Mouse (Mus musculus): ENCODE data around the gene Dus4l.
"Not testable (repeated sequence)": the region's sequence is repeated elsewhere in the genome, so short reads cannot be mapped to it uniquely, and the experiment has no call there.

Gene Dus4l

DNA sequence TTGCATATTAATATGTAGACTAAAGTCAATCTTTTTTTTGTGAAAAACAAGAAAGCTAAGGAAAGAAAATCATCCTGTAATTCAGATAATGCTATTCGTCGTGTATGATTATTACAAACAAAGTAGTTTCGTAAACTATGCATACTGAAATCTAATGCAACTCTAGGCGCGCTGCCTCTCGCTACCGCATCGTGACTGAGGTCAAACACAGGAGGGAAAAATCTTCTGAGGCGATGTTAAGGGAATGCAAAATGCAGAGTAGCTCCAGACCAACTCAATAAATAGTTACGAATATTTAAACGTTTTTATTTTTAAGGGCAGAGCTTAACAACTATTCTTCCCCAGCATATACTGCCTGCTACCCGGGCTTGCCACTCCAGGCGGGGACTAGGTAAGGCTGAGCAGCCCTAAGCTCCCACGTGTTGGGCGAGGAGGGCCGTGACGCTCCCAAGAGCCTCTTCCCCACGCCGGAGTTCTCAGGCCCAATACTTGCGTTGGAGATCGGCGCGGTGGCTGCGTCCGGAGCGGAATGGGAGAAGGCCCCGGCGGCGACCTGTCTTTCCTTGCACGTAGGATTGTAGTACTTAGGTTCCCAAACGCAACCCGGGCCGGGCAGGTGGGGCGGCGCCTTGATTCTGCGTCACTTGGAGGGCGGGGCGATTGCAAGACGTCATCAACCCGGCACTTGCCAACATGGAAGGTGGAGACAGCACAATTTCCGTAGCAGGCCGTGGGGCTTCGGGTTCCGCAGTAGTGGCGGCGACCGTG lies at the start of gene Dus4l, which contains the start of gene Cog5:
Gene Dus4l (minus strand): TSS at position 630 of the 768 bp plus-strand sequence.
Gene Cog5 (plus strand): TSS at position 673 of the 768 bp plus-strand sequence.
- DNase-seq (ENCODE audit: low read depth, low spot score), result peak; percentile 91

DNA sequence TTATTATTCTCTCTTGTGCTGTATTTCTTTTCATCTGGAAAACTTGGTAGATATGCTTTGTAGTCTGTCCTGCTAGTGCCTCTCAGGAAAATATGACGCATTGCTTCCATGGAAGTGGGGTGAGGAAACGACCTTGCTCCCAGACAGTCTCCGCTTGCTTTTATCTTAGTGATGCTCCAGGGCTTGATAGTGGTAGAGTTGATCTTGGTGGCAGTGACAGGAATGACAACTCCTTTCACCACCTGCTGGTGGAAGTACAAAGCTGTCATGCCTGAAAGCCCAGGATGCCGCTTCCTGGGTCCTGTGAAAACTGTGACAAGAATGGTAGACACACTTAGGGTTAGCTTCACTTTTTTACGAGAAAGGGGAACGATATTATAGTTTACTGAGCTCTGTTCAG lies 49.3 kb upstream of the Dus4l start:
- DNase-seq (ENCODE audit: low read depth, low spot score), result no peak

DNA sequence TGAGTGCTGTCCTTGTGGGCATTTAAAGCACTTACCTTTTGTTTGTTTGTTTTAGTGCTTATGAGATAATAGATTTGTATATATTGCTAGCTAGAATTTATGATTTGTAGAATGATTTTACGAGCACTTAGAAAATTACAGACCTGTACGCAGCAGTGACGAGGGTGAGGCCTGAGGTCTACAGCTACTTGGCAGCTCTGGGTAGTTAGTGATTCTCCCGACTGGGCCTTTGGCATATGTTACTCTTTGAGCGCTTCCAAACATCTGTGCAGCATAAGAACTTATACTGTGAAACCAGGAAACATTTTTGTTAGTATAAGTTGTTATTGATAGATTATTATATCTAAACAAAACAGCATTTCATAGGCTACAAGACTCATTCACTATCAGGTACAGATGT lies 46.8 kb upstream of the Dus4l start:
- no peak for DNase-seq (ENCODE audit: low read depth, low spot score)

DNA sequence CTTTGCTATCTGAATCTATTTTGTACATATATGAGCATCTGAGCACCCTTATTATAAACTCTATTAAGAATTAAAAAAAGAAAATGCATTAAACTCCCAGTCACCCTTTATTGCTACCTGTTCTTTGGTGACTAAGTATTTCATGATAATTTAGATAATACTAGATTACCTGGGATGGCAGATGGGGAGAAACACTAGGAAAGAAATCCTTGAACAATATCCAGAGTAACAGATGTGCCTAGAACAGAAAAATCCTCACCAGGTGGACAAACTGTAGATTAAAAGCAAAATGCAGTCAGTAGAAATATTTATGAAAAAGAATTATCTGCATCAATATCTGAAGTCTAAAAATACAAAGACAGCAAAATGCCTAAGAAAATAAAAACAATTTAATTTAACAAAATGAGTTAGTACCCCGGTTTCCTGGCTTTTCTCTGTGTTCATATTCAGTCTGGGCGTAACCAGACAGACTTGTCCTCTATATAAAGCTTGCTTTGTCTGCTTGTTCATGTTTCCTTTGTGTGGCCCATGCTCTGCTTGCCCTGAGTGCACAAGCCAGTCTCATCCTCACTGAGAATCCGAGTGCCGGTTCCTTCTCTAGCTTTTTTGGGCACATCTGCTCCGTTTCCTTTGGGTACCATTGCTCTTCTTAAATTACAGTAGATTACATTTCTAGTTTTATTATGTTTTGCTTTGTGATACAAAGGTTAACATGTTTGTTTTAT lies 46.2 kb upstream of the Dus4l start:
- no peak for DNase-seq (ENCODE audit: low read depth, low spot score)

DNA sequence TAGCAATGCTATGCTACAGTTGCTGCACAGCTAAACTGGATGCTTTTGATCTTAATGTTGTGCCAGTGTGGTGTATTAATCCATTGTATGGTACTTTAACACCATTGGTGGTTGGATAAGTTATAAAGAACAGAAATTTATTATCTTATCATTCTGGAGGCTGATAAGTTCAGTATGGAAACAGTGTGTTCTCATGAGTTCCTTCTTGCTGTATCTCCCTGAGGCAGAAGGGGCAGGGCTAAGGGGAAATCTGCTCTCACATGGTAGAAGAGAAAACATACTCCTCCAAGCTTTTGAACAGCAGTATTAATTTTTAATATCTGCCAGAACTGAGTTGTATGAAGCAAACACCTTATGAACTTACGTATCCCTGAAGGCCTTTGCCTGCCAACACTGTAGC lies 38.7 kb upstream of the Dus4l start:
- no peak for DNase-seq (ENCODE audit: low read depth, low spot score)

DNA sequence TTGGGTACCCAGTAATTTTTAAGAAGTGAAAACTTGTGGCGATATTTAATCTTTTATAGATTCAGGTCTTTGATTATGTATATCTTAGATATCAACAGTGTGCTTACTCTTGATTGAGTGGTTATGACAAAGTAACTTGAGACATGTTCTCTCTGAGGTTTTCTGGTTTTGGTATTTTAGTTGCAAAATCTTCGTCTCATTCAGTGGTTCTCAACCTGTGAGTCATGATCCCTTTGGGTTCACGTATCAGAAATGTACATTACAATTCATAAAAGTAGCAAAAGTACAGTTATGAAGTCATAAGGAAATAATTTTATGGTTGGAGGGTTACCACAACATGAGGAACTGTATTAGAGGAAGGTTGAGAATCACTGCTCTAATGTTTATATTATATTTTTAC lies 32.1 kb upstream of the Dus4l start:
- no peak for DNase-seq (ENCODE audit: low read depth, low spot score)

DNA sequence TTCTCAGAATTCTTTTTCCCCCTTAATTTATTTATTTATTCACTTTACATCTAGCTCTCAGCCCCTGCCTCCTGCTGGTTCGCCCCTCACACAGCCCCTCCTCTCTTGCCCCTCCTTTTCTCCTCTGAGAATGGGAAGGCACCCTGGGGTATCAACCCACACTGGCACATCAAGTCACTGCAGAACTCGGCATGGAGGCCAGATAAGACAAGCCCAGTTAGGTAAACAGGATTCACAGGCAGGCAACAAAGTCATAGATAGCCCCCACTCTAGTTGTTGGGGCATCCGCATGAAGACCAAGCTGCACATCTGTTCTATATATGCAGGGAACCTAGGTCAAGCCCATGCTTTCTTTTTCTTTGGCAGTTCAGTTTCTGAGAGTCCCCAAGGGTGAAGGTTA lies 12.6 kb upstream of the Dus4l start:
- no peak for DNase-seq (ENCODE audit: low read depth, low spot score)

DNA sequence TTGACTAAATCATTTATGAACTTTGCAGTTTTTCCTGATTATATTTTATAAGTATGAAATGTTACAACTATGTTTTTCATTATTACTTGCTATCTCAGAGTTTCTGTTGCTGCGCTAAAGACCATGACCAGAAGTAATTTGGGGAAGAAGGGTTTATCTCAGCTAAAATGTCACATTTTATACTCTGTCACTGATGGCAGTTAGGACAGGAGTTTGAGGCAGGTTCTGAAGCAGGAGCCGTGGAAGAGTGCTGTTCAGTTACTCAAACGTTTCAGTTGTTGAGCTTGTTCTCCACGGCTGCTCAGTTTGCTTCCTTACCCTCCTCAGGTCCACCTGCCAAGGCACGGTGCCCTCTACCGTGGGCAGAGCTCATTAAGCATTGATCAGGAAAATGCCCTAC lies 11.4 kb upstream of the Dus4l start:
- DNase-seq (ENCODE audit: low read depth, low spot score), result no peak

DNA sequence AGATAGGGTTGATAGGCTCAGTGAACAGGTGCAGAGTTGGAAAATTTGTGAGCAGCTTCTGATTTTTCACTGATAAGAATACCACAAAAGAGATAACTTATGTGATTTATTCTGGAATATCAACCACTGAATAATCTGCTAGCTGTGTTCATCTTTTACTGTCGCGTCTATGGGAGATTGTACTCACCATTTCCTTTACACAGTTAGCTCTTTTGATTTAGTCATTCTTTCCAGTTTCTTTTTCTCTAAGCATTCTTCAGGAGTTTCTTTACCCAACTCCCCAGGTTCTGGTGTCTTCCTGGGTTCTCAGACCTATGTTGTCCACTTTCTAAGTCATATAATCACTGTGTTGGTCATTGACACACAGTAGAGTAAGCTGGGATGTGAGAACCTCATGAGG lies 2.2 kb upstream of the Dus4l start:
- no peak for DNase-seq (ENCODE audit: low read depth, low spot score)

DNA sequence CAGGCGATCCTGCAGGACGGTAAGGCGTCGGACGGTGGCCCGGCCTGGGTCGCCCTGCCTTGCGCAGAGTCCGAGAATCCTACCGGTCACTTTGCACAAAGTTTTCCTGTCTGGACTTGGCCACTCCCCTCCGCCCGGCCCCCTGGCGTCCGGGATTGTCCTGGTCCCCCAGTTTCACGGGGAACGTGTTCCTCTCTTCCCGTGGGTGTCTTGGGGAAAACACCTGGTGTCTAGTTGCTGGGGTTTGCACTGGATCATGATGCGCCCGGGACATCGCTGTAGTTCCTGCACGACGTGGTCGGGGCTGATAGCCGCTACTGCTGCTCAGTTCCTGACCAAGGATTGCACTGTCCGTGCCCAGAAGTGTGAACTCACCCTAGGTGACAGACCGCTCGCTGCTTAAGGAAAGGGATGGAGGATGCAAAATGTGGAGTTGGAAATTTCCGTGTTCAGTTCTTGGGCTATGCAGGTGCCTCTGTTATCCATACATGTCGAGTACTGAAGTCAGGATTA lies 395 bp upstream of the Dus4l start:
- DNase-seq (ENCODE audit: low read depth, low spot score), result no peak

DNA sequence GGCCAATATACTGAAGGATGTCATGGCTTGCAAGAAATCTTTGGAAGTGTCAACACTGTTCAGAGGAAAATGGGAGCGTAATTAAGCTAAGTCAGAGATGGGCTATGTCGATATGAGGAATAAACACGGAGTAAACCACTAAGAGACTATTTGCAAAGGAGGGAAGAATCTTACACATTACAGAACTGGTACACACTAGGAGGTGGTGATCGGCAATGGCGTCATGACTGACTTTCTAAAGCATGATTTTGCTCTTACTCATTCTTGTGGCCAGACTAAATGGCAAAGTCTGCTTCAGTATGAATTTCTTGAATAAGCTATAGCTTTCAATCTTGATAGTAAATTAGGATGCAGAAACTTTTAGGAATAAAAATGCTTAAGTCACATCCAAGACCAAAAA lies 1.0 kb downstream of the Dus4l start:
- no peak for DNase-seq (ENCODE audit: low read depth, low spot score)

DNA sequence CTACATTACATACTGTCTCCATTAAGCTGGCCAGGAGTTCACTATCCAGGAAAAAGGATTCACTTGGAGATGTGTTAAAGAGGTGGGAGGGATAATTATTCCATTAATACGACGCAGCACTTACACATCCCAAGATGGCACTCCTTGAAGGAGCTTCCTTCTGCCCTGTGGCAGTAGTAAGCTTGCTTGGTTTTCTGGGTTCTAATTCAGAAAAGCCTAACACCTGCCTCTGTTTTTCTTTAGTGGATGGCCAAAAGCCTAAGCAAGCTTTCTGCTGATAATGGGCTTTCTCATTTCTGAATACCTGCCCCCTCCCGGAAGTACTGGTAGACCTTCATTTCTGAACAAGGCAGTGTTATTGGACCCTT lies 19.4 kb downstream of the Dus4l start:
- no peak for DNase-seq (ENCODE audit: low read depth, low spot score)

DNA sequence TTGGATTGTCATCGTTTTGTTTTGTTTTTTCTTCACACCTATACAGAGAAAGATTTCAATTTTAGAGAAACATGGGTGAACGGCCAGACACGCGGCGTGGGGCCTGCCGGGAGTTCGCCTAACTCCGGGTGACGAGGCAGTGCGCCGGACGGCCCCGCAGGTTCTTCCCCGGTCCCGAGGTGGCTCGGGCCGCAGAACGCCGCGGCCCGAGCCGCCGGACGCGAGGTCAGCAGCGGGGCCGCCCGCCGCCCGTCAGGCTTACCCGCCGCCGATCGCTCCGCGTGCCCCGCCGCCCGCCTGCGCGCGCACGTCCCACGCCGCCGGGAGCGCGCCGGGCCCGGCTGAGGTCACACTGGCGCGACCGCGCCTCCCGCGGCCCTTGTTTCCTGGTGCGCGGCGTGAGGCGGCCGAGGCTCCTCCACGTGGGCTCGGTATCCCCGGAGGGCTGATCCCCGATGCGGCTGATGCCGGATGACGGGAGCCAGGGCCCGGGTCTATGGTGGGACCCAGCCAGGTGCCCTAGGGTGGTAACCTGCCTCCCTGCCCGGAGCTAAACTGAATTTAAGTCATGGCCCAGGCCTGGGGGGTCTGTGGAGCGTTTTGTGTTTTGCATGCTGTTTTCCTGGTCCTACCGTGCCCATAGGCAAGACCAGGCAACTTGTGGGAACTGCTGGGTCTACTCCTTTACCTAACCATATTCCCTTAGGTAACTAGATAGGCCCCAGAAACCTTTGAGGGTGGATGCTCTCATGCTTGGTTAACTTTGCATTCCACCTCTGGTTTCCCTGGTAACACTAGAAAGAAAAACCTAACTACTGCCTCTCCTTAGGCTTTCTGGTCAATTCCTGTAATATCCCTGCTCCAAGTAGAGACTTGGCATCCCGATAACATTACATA lies 20.0 kb downstream of the Dus4l start, which contains the start of gene Bcap29:
Gene Bcap29 (minus strand): TSS at position 316 of the 897 bp plus-strand sequence.
- peak; percentile 63 for DNase-seq (ENCODE audit: low read depth, low spot score)

DNA sequence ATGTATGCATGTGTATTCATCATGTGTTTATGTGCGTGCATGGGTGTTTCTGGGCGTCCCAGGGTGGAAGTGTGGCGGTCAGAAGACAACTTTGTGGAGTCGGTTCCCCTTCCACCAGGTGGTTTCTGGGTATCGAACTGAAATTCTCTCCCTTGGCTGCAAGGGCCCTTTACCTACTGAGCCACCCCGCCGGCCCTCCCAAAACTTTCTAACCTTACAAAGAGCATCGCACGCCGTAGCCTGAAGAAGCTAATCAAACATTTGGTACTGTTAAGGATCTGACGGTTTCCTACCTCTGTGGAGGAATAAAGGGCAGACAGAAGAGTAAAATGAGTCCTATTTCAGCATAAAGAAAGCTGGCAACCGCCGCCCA lies 20.7 kb downstream of the Dus4l start:
- peak; percentile 22 for DNase-seq (ENCODE audit: low read depth, low spot score)

DNA sequence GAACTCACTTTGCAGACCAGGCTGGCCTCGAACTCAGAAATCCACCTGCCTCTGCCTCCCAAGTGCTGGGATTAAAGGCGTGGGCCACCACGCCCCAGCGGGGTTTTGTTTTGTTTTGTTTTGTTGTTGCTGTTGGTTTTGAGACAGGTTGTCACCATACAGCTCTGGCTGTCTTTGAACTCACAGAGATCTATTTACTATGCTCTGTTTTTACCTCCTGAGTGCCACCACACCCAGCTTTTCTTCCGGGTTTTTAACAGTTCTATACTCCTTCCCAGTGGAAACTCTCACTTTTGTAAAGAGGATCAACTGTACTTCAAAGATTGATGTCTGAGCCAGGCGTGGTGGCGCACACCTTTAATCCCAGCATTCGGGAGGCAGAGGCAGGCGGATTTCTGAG lies 26.2 kb downstream of the Dus4l start:
- DNase-seq (ENCODE audit: low read depth, low spot score), result not testable (repeated sequence)

DNA sequence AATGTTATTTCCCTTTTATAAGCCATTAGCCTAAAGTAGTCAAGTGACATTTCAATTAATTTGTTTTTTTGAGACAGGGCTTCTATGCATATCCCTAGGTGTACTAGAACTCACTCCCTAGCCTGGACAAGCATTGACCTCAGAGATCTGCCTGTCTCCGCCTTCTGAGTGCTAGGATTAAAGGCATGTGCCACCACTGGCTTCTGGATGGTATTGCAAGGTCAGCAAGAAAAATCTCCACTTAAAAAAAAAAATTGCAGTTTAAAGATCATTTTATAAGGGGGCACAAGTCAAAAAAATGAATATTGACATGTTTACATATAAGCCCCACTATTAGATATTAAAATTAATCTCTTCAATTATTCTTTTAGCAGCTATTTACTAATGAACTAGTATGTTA lies 29.6 kb downstream of the Dus4l start:
- no peak for DNase-seq (ENCODE audit: low read depth, low spot score)

DNA sequence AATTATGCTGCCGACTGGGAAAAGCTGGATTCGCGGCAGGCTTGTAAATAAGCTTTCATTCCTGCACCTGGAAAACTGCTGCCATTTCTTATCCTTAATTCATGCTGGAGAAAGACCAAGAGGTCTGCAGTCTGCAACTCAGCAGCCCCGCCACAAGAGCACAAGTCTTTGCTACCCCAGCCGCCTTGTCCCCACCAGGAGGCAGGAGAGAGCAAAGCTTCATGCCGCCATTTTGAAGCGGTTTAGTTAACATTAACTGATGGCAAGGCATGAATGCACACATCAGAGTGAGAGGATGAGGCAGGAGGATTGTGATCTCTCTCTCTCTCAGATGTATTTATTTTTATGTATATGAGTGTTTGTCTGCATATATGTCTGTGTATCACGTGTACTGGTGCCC lies 34.5 kb downstream of the Dus4l start:
- no peak for DNase-seq (ENCODE audit: low read depth, low spot score)

DNA sequence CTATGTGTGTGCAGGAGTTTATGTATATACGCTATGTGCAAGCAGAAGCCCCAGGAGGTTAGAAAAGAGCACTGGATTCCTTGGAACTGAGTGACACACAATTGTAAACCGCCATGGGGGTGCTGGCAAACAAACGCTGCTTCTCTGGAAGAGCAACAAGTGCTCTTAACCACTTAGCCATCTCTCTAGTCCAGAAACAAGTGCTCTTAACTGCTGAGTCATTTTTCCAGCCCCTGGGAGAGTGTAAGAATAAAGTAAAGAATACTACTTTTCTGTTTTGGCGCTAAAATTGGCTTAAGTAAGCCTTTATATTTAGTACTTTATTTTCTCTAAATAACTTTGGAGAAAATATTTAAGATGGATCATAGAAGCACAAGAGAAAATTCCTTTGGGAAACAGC lies 41.3 kb downstream of the Dus4l start:
- no peak for DNase-seq (ENCODE audit: low read depth, low spot score)

DNA sequence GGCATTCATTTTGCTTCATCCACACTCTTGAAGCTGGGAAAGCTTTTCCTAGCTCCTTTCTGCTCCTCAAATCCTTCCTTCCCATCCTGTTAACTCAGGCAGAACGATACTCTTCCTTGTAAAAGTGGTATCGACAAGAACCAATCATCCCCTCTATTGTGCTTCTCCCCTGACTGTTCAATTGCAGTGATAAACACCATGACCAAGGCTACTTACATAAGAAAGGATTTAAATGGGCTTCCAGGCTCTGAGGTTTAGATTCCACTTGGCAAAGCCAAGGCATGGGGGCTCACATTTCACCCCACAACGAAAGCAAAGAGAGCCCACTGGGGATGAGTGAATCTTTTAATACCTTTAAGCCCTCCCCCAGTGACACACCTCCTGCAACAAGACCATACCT lies 46.5 kb downstream of the Dus4l start:
- no peak for DNase-seq (ENCODE audit: low read depth, low spot score)

DNA sequence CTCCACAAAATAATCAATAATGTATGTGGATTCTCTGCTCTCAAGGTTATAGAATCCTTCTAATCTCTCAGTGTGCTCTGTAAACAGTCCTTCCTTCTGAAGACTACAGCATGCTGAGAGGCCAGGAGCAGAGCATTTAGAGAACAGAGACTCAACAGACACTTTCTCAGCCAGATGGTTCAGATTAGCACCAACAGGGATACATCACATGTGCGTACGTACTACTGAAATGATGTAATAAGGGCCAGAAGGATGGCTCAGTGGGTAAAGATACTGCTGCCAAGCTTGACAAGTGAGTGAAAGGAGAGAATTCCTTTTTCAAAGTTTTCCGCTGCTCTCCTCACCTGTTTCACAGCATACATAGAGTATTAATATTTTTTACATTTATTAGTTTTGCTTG lies 49.7 kb downstream of the Dus4l start:
- DNase-seq (ENCODE audit: low read depth, low spot score), result no peak

DNA sequence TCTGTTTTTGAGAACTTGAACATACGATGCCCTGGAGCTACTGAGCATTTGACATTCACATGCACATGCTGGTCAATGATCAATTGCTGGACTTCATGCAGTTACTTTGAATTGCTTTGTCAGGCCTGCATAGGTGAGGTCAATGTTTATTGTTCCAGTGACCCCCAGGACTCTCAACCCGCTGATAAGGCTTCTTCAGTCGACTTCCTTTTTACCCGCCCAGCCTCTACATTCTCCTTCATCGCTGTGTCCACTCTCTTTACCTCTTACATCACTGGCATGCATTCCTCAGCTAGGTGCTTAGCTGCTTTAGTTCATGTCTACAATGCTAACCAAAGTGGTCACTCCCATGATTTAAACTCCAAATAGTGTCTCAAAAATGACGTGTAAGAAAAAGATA lies 51.0 kb downstream of the Dus4l start:
- no peak for DNase-seq (ENCODE audit: low read depth, low spot score)

DNA sequence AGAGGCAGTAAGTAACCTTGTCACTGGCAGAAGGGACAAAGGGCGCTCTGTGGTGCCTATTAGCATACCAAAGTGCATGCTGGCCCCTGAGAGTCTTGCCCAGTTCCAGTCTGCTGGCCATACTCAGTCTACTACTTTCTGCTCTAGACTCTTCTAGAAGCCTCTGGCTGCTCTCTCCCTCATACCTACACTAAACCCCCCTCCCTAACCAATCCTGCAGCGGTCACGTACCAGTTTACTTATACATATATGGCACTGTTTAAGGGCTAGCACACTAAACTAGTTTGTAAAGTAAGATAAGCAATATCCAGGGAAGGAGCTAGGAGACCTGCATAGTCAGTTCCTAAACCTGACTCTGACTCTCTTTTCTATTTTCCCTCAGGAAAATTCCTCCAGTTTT lies 60.3 kb downstream of the Dus4l start:
- no peak for DNase-seq (ENCODE audit: low read depth, low spot score)

Data from embryo, embryonic 11.5 days (tissue).